Mouse (Mus musculus): Measurements from ENCODE around the gene Sh3d21.
A peak's percentile ranks its signal among the peaks of the same experiment; 100 is the strongest.
"Not testable (repeated sequence)": the region's sequence is repeated elsewhere in the genome, so short reads cannot be mapped to it uniquely, and the experiment has no call there.

The Sh3d21 gene

GRCm38 (mm10) chr4:126163067-126163659 is at the start of gene Sh3d21:
Gene Sh3d21 (minus strand): TSS chr4:126163491.
- no peak for ATAC-seq (ENCODE audit: insufficient number of reproducible peaks, low FRiP score, low TSS enrichment)

GRCm38 (mm10) chr4:126207081-126207480 is 43.8 kb upstream of the Sh3d21 start:
- no peak for ATAC-seq (ENCODE audit: insufficient number of reproducible peaks, low FRiP score, low TSS enrichment)

GRCm38 (mm10) chr4:126205386-126205785 is 42.1 kb upstream of the Sh3d21 start:
- no peak for ATAC-seq (ENCODE audit: insufficient number of reproducible peaks, low FRiP score, low TSS enrichment)

GRCm38 (mm10) chr4:126204661-126205230 is 41.5 kb upstream of the Sh3d21 start:
- ATAC-seq (ENCODE audit: insufficient number of reproducible peaks, low FRiP score, low TSS enrichment): no peak

- ATAC-seq (ENCODE audit: insufficient number of reproducible peaks, low FRiP score, low TSS enrichment): no peak
These were observed 40.7 kb upstream of the Sh3d21 start for GRCm38 (mm10) chr4:126204016-126204415.

- no peak for ATAC-seq (ENCODE audit: insufficient number of reproducible peaks, low FRiP score, low TSS enrichment)
These were observed 40.1 kb upstream of the Sh3d21 start for GRCm38 (mm10) chr4:126203336-126203895.

- peak; percentile 99 for ATAC-seq (ENCODE audit: insufficient number of reproducible peaks, low FRiP score, low TSS enrichment)
These were observed 39.3 kb upstream of the Sh3d21 start, which contains the start of gene Thrap3 for GRCm38 (mm10) chr4:126202303-126203181. Gene Thrap3 (minus strand): TSS chr4:126202760.

GRCm38 (mm10) chr4:126201514-126202302 is 38.4 kb upstream of the Sh3d21 start:
- ATAC-seq (ENCODE audit: insufficient number of reproducible peaks, low FRiP score, low TSS enrichment): no peak

GRCm38 (mm10) chr4:126200656-126201055 is 37.4 kb upstream of the Sh3d21 start:
- no peak for ATAC-seq (ENCODE audit: insufficient number of reproducible peaks, low FRiP score, low TSS enrichment)

GRCm38 (mm10) chr4:126200036-126200435 is 36.7 kb upstream of the Sh3d21 start:
- ATAC-seq (ENCODE audit: insufficient number of reproducible peaks, low FRiP score, low TSS enrichment): no peak

GRCm38 (mm10) chr4:126199556-126199955 is 36.3 kb upstream of the Sh3d21 start:
- ATAC-seq (ENCODE audit: insufficient number of reproducible peaks, low FRiP score, low TSS enrichment): no peak

GRCm38 (mm10) chr4:126197485-126197884 is 34.2 kb upstream of the Sh3d21 start:
- ATAC-seq (ENCODE audit: insufficient number of reproducible peaks, low FRiP score, low TSS enrichment): no peak

- no peak for ATAC-seq (ENCODE audit: insufficient number of reproducible peaks, low FRiP score, low TSS enrichment)
These were observed 31.6 kb upstream of the Sh3d21 start for GRCm38 (mm10) chr4:126194916-126195315.

GRCm38 (mm10) chr4:126194216-126194615 is 30.9 kb upstream of the Sh3d21 start:
- ATAC-seq (ENCODE audit: insufficient number of reproducible peaks, low FRiP score, low TSS enrichment): no peak

GRCm38 (mm10) chr4:126190636-126191035 is 27.3 kb upstream of the Sh3d21 start:
- ATAC-seq (ENCODE audit: insufficient number of reproducible peaks, low FRiP score, low TSS enrichment): no peak

GRCm38 (mm10) chr4:126187096-126187495 is 23.8 kb upstream of the Sh3d21 start:
- no peak; the same call in 1 of the 2 replicates for ATAC-seq (ENCODE audit: insufficient number of reproducible peaks, low FRiP score, low TSS enrichment)

GRCm38 (mm10) chr4:126183034-126183433 is 19.7 kb upstream of the Sh3d21 start:
- no peak for ATAC-seq (ENCODE audit: insufficient number of reproducible peaks, low FRiP score, low TSS enrichment)

GRCm38 (mm10) chr4:126181170-126181957 is 18.1 kb upstream of the Sh3d21 start:
- peak; percentile 52; the same call in 1 of the 2 replicates for ATAC-seq (ENCODE audit: insufficient number of reproducible peaks, low FRiP score, low TSS enrichment)

GRCm38 (mm10) chr4:126175980-126176379 is 12.7 kb upstream of the Sh3d21 start:
- ATAC-seq (ENCODE audit: insufficient number of reproducible peaks, low FRiP score, low TSS enrichment): not testable (repeated sequence)

Data from cerebellum, adult (tissue).